Mouse (Mus musculus): Measurements from ENCODE around the gene Col11a2. TPM values are rescaled to one million over a fixed set of nuclear protein-coding genes. Genes with fewer than 3 reads are reported as not detected.

Gene Col11a2
- polyA plus RNA-seq, 1 experiment from 2014 or later: 0.91 TPM

DNA sequence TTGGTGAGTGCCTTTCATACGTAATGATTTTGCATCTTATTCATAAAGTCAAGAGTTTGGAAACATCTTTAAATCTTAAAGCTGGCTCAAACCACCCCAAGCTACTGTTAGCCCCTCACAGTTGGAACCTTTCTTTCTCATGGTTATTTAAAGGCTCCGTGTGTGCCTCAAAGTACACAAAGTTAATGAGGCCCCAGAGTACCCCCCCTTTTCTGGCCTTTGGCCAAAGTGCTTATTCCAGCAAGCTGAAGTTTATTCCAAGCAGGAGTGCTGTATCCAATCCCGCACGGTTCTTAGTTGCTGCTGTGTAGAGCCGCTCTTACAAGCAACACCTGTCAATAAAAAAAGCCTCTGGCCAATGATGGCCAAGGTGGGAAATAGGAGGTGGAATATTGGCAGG lies 60.3 kb downstream of the Col11a2 start:
- DNase-seq (ENCODE audit: low spot score) (no peak), ATAC-seq (ENCODE audit: low FRiP score) (no peak)
- Histone ChIP-seq H3K27me3 (ENCODE audit: control insufficient read depth, insufficient read depth, low read length) (no peaks in the 10 kb centered on the region), H3K9ac (ENCODE audit: low read depth, low read length) (no peak overlapping the region), H3K4me1 (replicated peaks; ENCODE audit: control insufficient read depth, insufficient read depth, low read length) (no peaks in the 10 kb centered on the region), H3K4me3 (ENCODE audit: low read depth, low read length) (no peak overlapping the region), H3K27ac (ENCODE audit: low read depth, low read length) (no peak overlapping the region), H3K9me3 (ENCODE audit: control insufficient read depth, low read length) (no peaks in the 10 kb centered on the region), H3K4me2 (replicated peaks; ENCODE audit: low read depth, low read length) (no peak overlapping the region), H3K36me3 (ENCODE audit: control insufficient read depth, insufficient read depth, low read length) (no peaks in the 10 kb centered on the region)
- WGBS: 73% methylated on average over 5 of the region's 5 CpGs

GRCm38 (mm10) chr17:34101185-34101584 lies 61.9 kb downstream of the Col11a2 start:
- H3K4me3 ChIP-seq (ENCODE audit: low read depth, low read length): no peak overlapping the region
- ATAC-seq (ENCODE audit: low FRiP score): 0 out of 2 replicates have a peak, but pooled peaks have one; percentile 2

DNA sequence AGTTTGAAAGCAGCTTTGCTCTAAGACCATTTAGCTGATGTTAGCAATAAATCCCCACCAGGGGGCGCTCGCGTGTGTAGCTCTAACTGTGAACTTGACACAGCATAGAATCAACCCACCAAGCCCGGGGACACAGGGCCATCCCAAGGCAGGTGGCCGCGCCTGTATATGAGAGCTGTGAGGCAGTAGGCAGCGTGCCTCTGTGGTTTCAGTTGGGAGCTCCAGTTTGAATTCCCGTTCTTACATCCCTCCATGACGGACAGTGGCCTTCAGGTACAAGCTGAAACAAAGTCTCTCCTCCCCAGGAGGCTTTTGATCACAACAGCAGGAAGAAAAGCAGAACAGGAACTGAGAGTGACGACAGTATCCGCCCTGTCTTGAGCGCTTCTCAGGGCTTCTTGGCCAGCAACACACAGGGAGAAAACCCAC lies 62.4 kb downstream of the Col11a2 start:
- Histone ChIP-seq H3K9ac (ENCODE audit: low read depth, low read length) (no peak overlapping the region), H3K4me3 (ENCODE audit: low read depth, low read length) (no peak overlapping the region; the same call in 1 of the 2 replicates), H3K36me3 (ENCODE audit: control insufficient read depth, insufficient read depth, low read length) (no peaks in the 10 kb centered on the region), H3K9me3 (ENCODE audit: control insufficient read depth, low read length) (no peaks in the 10 kb centered on the region), H3K4me1 (replicated peaks; ENCODE audit: control insufficient read depth, insufficient read depth, low read length) (no peaks in the 10 kb centered on the region), H3K27me3 (ENCODE audit: control insufficient read depth, insufficient read depth, low read length) (no peaks in the 10 kb centered on the region), H3K27ac (ENCODE audit: low read depth, low read length) (no peak overlapping the region), H3K4me2 (replicated peaks; ENCODE audit: low read depth, low read length) (peak overlapping the region; percentile 15; the same call in 1 of the 2 replicates)
- WGBS: 8% methylated on average over 12 of the region's 12 CpGs
- ATAC-seq (ENCODE audit: low FRiP score) (peak; percentile 72), DNase-seq (ENCODE audit: low spot score) (peak; percentile 98)

More at GRCm38 (mm10) chr17:34101185-34101584, 61.9 kb downstream of the Col11a2 start:
- no peaks in the 10 kb centered on the region for H3K4me1 ChIP-seq (replicated peaks; ENCODE audit: control insufficient read depth, insufficient read depth, low read length)
- no peaks in the 10 kb centered on the region for H3K9me3 ChIP-seq (ENCODE audit: control insufficient read depth, low read length)
- H3K9ac ChIP-seq (ENCODE audit: low read depth, low read length): no peak overlapping the region
- no peak overlapping the region for H3K4me2 ChIP-seq (replicated peaks; ENCODE audit: low read depth, low read length)
- WGBS: 34% methylated on average over 5 of the region's 5 CpGs
- no peak for DNase-seq (ENCODE audit: low spot score)
- no peaks in the 10 kb centered on the region for H3K27me3 ChIP-seq (ENCODE audit: control insufficient read depth, insufficient read depth, low read length)
- no peak overlapping the region for H3K27ac ChIP-seq (ENCODE audit: low read depth, low read length)
- H3K36me3 ChIP-seq (ENCODE audit: control insufficient read depth, insufficient read depth, low read length): no peaks in the 10 kb centered on the region

DNA sequence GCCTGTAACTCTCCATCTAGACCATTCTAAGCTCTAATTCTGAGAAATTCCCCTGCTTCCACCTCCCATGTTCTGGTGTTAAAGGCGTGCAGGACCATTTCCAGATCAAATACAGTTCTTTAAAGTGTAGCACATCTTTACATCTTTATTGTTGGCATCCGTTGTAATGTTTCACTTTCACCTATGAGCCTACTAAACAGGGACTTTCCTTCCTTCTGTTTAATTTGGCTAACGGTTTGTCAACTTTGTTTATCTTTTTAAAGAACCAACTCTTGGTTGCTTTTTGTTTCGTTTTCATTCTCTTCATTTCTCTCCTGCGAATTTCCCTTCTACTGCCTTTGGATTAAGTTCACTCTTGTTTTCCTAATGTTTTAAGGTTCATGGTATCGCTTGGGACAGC lies 63.6 kb downstream of the Col11a2 start:
- WGBS: 88% methylated on average over 6 of the region's 6 CpGs
- Histone ChIP-seq H3K4me3 (ENCODE audit: low read depth, low read length) (no peak overlapping the region), H3K9me3 (ENCODE audit: control insufficient read depth, low read length) (no peaks in the 10 kb centered on the region), H3K4me1 (replicated peaks; ENCODE audit: control insufficient read depth, insufficient read depth, low read length) (no peaks in the 10 kb centered on the region), H3K27me3 (ENCODE audit: control insufficient read depth, insufficient read depth, low read length) (no peaks in the 10 kb centered on the region), H3K36me3 (ENCODE audit: control insufficient read depth, insufficient read depth, low read length) (no peaks in the 10 kb centered on the region), H3K4me2 (replicated peaks; ENCODE audit: low read depth, low read length) (no peak overlapping the region), H3K9ac (ENCODE audit: low read depth, low read length) (no peak overlapping the region), H3K27ac (ENCODE audit: low read depth, low read length) (no peak overlapping the region)
- DNase-seq (ENCODE audit: low spot score) (no peak), ATAC-seq (ENCODE audit: low FRiP score) (no peak)

DNA sequence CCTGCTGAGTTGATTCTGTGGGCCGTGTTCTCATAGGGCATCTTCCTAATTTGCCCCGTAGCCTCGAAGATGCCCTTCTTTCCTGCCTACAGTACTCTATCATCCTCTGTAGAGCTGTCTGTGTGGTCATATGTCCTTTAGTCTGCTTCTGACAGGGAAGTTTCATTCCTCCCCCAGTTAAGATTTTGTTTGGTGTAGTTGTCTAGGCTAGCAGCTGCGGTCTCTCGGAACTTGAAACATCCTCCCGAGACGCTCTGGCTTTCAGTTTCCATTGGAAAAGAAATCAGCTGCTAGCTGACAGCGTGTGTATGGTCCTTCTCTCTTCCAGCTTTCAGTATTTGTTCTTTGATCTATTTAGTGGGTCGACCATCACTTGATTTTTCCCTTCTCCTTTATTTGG lies 65.6 kb downstream of the Col11a2 start:
- no peak overlapping the region for H3K4me2 ChIP-seq (replicated peaks; ENCODE audit: low read depth, low read length)
- no peaks in the 10 kb centered on the region for H3K4me1 ChIP-seq (replicated peaks; ENCODE audit: control insufficient read depth, insufficient read depth, low read length)
- H3K27ac ChIP-seq (ENCODE audit: low read depth, low read length): no peak overlapping the region
- no peak overlapping the region for H3K9ac ChIP-seq (ENCODE audit: low read depth, low read length)
- H3K9me3 ChIP-seq (ENCODE audit: control insufficient read depth, low read length): no peaks in the 10 kb centered on the region
- H3K36me3 ChIP-seq (ENCODE audit: control insufficient read depth, insufficient read depth, low read length): no peaks in the 10 kb centered on the region
- no peak for ATAC-seq (ENCODE audit: low FRiP score)
- no peak overlapping the region for H3K4me3 ChIP-seq (ENCODE audit: low read depth, low read length)
- 88% methylated on average over 9 of the region's 9 CpGs for WGBS
- no peaks in the 10 kb centered on the region for H3K27me3 ChIP-seq (ENCODE audit: control insufficient read depth, insufficient read depth, low read length)
- no peak for DNase-seq (ENCODE audit: low spot score)

DNA sequence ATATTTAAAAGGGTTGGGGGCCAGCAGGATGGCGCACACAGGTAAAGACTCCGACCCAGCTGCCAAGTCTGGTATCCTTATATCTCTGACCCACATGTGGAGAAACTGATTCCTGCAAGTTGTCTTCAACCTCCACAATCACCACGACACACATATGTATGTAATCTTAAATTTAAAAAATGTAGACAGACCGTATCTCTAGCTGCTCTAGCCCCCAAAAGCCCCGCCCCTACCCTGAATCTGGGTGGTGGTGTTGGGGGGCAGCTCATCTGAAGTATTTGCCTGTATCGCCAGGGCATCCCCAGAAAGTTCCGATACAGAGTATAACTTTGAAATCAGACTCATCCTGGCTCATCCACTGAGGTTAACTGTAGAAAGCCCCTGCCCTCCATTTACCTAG lies 67.3 kb downstream of the Col11a2 start:
- 88% methylated on average over 7 of the region's 7 CpGs for WGBS

GRCm38 (mm10) chr17:34107109-34107867 lies 68.1 kb downstream of the Col11a2 start:
- H3K27ac ChIP-seq (ENCODE audit: low read depth, low read length): no peak overlapping the region
- no peaks in the 10 kb centered on the region for H3K4me1 ChIP-seq (replicated peaks; ENCODE audit: control insufficient read depth, insufficient read depth, low read length)
- H3K9ac ChIP-seq (ENCODE audit: low read depth, low read length): no peak overlapping the region
- H3K27me3 ChIP-seq (ENCODE audit: control insufficient read depth, insufficient read depth, low read length): no peaks in the 10 kb centered on the region
- H3K9me3 ChIP-seq (ENCODE audit: control insufficient read depth, low read length): no peaks in the 10 kb centered on the region
- ATAC-seq (ENCODE audit: low FRiP score): no peak
- no peak for DNase-seq (ENCODE audit: low spot score)
- H3K4me2 ChIP-seq (replicated peaks; ENCODE audit: low read depth, low read length): no peak overlapping the region
- 91% methylated on average over 7 of the region's 7 CpGs for WGBS
- peaks cover 7% of the 10 kb centered on the region; the same call in 1 of the 2 replicates for H3K36me3 ChIP-seq (ENCODE audit: control insufficient read depth, insufficient read depth, low read length)
- H3K4me3 ChIP-seq (ENCODE audit: low read depth, low read length): no peak overlapping the region

More for the DNA sequence above, 67.3 kb downstream of the Col11a2 start:
- Histone ChIP-seq H3K4me2 (replicated peaks; ENCODE audit: low read depth, low read length) (no peak overlapping the region), H3K4me1 (replicated peaks; ENCODE audit: control insufficient read depth, insufficient read depth, low read length) (no peaks in the 10 kb centered on the region), H3K36me3 (ENCODE audit: control insufficient read depth, insufficient read depth, low read length) (peaks cover 1% of the 10 kb centered on the region; the same call in 1 of the 2 replicates), H3K27ac (ENCODE audit: low read depth, low read length) (no peak overlapping the region), H3K9ac (ENCODE audit: low read depth, low read length) (no peak overlapping the region), H3K9me3 (ENCODE audit: control insufficient read depth, low read length) (no peaks in the 10 kb centered on the region), H3K27me3 (ENCODE audit: control insufficient read depth, insufficient read depth, low read length) (no peaks in the 10 kb centered on the region), H3K4me3 (ENCODE audit: low read depth, low read length) (no peak overlapping the region)
- DNase-seq (ENCODE audit: low spot score) (no peak), ATAC-seq (ENCODE audit: low FRiP score) (no peak)

GRCm38 (mm10) chr17:34108460-34108859 lies 69.2 kb downstream of the Col11a2 start:
- Histone ChIP-seq H3K9ac (ENCODE audit: low read depth, low read length) (no peak overlapping the region), H3K4me2 (replicated peaks; ENCODE audit: low read depth, low read length) (no peak overlapping the region), H3K36me3 (ENCODE audit: control insufficient read depth, insufficient read depth, low read length) (peaks cover 19% of the 10 kb centered on the region), H3K4me1 (replicated peaks; ENCODE audit: control insufficient read depth, insufficient read depth, low read length) (no peaks in the 10 kb centered on the region), H3K9me3 (ENCODE audit: control insufficient read depth, low read length) (no peaks in the 10 kb centered on the region), H3K4me3 (ENCODE audit: low read depth, low read length) (no peak overlapping the region), H3K27ac (ENCODE audit: low read depth, low read length) (no peak overlapping the region), H3K27me3 (ENCODE audit: control insufficient read depth, insufficient read depth, low read length) (no peaks in the 10 kb centered on the region)
- ATAC-seq (ENCODE audit: low FRiP score) (no peak), DNase-seq (ENCODE audit: low spot score) (no peak)
- 87% methylated on average over 5 of the region's 6 CpGs for WGBS

Data from hindbrain, embryonic 11.5 days (tissue).